Mouse (Mus musculus) ovary, postnatal 36 days (tissue): ENCODE results near the gene Ush1g.

Source experiments
- DNase-seq: peaks from one replicate; pipeline ENCODE4 v3.0.0; 2022; ENCODE audit warnings: low spot score, mixed read lengths

Gene Ush1g

GRCm38 (mm10) chr11:115269330-115270066, 52.3 kb downstream of the Ush1g start:
- no peak for DNase-seq

- DNase-seq: no peak
Observed at GRCm38 (mm10) chr11:115267958-115268357, 53.9 kb downstream of the Ush1g start.

GRCm38 (mm10) chr11:115267061-115267883, 54.6 kb downstream of the Ush1g start, which contains the start of gene Grin2c:
Grin2c (minus strand) TSS chr11:115267243.
- DNase-seq: peak; percentile 42

- DNase-seq: peak; percentile 26
Observed at GRCm38 (mm10) chr11:115266400-115266778, 55.5 kb downstream of the Ush1g start.

GRCm38 (mm10) chr11:115265771-115266399, 56.0 kb downstream of the Ush1g start:
- no peak for DNase-seq
